Mouse (Mus musculus) embryo, embryonic 9.5 days (tissue): ENCODE data around the gene Mlkl.
"Not testable (repeated sequence)": the region's sequence is repeated elsewhere in the genome, so short reads cannot be mapped to it uniquely, and the experiment has no call there.

Experiments used
- DNase-seq: peaks from one replicate; pipeline ENCODE4 v3.0.0-alpha.2; 2017; ENCODE audit errors: extremely low spot score

The Mlkl gene

DNA sequence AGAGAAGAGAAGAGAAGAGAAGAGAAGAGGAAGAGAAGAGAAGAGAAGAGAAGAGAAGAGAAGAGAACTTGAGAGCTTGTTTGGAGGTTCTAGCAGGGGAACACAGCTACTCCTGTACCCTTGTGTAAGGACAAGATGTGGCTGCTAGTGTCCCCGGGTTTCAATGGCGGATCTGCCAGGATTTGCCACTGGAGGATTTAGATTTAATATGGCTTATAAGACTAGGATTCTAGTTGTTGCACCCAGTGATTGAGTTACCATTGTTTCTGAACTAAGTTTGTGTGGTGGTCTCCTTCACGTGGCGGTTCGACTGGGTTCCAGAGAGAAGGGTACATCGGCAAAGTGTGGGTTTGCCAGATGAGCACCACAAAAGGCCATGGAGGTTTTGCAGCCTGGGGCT lies 24.0 kb downstream of the Mlkl start:
- DNase-seq = not testable (repeated sequence)

DNA sequence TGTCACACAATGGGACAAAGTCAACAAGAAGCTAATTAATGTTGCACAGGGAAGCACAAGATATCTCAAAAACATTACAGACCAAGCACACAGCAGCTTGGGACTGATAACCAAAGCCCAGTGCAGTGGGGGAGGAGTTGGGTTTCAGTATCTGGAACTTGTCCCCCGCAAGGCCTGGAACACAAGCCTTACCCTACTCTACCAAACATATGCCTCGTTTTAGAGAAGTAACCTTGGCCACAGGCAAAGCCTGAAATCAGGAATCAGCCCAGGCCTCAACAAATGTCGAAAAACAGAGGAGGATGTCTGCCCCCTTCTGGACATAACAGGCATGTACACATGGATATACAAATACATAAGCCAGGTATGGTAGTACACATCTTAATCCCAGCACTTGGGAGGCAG lies 25.2 kb downstream of the Mlkl start:
- no peak for DNase-seq

DNA sequence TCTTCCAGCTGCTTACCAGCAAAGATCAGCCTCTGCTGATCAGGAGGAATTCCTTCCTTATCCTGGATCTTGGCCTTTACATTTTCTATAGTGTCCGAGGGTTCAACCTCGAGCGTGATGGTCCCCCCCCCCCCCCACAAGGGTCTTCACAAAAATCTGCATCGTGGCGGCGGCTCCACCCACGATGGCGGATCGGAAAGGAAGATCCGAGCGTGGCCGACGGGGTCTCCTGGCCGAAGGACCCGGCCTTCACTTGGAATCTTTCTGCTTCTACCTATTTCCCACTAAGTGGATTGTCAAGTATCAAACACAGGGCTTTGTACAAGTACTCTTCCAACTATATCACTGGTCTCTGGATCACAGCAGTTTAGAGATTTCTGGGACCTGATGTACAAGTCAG lies 28.0 kb downstream of the Mlkl start:
- not testable (repeated sequence) for DNase-seq

DNA sequence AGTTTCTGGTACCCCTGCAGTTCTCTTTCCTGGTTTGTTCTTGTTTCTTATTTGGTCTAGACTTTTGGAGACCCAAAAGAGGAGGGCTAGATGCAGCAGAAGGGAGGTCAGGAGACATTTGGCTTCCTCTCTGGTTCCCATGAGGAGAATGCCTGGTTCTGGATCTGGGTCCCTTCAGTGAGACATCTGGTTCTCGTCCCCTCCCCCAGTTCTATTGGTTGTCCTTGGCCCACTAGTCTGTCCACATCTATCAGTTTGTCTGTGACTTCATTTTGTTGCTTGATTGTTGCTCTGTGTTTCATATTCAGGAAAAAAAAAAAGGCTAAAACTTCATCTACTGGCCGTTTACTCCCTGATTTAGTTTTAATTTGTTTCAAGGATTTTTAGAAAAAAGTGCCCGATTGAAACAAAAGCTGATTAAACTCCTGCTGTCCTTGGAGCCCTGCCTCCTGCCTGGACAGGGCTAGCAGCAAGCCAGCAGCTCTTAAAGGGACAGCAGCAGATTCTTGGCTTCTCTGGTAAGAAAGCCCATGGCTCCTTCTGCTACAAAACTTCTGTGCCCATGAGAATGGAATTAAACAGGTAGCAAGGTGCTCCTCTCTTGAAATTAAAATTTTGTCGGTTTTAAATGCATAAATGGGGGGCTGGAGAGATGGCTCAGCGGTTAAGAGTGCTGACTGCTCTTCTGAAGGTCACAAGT lies 32.8 kb downstream of the Mlkl start:
- no peak for DNase-seq

DNA sequence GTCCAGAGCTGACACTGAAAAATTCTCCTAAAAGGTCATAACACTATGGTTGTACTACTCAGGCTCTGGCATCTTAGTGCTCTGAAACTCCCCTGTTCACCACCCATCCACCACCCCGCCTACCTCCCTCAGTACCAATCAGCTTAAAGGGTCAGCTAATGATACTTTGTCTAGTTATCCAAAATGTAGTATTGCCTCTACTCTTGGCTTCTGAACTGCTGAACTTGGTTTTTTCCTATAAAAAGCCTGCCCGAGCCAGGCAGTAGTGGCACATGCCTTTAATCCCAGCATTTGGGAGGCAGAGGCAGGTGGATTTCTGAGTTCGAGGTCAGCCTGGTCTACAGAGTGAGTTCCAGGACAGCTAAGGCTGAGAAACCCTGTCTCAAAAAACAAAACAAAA lies 33.6 kb downstream of the Mlkl start:
- DNase-seq = no peak

DNA sequence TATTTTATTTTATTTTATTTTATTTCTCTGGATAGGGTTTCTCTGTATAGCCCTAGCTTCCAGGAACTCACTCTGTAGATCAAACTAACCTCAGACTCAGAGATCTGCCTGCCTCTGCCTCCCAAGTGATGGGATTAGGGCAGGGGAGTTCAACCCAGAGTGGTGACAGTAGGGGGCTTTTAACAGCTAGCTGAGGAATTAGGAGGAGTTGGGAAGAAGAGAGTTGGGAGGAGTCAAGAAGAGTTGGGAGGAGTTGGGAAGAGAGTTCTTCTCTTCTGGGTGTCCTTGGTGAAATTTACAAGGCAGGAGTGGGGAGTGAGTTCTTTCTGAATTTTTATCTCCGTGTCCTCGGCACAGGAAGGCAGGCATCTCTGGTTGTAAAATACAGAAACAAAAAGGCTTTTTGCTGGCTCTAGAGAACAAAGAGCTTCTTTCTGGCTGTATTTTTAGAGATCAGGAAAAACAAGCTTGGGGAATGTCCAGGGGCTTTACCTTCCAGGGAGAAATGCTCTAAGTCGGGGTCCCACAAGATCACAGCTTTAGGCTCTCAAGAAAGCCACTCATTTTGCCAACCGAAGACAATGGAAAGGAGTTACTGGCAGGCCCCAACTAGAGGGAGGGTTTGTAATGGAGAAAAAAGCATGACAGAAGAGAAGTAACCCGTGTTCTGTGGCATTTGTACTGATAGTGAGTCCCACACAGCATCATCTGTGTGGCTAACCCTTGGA lies 34.7 kb downstream of the Mlkl start:
- DNase-seq = not testable (repeated sequence)

DNA sequence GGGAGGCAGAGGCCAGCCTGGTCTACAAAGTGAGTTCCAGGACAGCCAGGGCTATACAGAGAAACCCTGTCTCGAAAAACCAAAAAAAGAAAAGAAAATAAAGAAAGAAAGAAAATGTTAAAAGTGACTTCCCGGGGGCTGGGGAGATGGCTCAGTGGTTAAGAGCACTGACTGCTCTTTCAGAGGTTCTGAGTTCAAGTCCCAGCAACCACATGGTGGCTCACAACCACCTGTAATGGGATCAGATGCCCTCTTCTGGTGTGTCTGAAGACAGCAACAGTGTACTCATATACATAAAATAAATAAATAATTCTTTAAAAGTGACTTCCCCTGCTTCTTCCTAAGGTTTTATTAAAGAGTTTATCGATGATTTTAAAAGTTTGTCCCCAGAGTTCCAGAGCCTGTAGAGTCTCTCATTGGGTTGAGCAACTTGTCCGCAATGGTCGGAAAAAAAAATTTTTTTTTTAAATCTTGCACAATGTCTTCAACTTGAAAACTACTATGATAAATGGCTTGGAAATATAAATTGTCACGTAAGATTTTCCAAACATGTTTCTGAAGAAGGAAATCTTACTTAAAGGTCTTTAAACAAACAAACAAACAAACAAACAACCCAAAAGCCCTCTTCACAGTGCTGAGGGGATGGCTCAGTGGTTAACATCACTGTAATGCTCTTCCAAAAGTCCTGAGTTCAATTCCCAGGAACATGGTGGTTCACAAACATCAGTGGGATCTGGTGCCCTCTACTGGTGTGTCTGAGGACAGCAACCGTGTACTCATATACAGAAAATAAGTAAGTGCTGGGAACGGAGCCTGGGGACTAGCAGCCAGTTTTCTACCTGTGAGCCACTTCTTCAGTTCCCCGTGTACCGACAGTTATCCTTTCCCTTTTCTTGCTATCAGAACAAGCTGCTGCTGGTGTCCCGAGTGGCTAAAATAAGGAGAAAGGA lies 37.1 kb downstream of the Mlkl start:
- no peak for DNase-seq

DNA sequence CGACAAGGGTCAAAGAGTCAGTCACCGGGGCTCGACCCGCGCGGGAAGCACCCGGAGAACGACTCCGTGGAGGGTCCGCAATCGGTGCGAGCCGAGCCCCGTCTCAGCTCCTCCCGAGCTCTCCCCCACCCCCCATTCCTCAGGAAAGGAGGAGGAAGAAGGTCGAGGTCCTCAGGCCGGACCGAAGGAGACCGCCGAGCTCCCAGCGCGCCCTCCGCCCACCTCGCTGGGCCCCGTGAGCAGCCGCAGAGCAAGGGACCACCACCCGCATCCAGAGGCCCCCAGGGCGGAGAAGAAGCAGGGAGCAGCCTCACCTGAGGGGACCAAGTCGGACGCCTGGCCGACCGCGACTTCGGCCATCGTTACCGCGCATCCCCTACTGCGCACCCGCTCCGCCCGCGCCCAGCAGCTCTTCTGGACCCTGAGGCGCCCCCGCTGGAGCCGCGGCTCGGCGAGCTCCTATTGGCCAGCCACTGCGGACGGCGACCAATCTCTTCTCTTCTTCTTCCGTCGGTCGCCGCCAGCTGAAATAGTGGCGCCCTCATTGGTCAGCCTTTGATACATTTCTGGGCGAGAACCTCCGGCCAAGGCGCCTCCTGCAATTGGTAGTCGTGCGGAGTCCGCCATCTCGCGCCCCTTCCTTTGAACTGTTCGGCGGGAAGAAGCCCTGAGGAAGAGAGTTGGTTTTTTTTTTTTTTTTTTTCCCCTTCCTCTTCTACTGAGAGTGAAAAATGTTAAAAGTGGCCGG lies 38.0 kb downstream of the Mlkl start, which contains the start of gene Rfwd3:
Gene Rfwd3 (minus strand): TSS at position 402 of the 748 bp plus-strand sequence.
- peak; percentile 95 for DNase-seq

DNA sequence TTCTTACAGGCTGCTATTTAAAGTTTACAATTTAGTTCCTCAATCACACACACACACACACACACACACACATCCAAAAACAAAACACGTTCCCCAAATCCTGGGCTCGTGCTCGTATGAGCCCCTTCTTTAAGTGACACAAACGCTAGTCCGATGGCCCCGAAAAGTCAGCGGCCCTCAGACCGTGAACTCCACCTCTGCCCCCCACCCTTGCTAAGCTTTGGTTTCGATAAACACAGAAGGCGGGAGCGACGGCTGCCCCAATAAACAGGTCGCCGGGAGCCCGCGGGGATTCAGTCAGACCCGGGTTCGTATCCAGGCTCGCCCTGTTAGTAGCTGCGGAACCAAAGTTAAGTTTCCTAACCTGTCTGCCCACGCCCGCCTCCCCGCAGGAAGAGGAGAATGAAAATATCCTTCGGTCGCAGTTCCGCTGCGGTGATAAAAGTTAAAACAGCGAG lies 38.6 kb downstream of the Mlkl start:
- peak; percentile 75 for DNase-seq

DNA sequence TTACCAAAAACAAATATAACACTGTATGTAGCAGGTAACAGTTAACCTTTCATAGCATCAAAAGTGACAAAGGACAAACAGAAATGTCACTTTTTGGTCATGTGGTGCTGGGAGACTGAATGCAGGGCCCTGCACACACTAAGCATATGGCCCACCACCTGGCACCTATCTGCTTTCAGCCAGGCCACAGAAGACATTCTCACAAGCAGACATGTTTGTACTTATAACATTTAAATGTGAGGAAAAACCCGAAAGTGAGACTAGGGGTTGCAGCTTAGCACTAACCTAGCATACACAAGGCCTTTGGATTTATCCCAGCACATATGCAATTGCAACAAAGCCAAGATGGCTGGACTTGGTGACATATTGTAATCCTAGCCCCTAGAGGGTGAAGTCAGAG lies 40.0 kb downstream of the Mlkl start:
- no peak for DNase-seq

DNA sequence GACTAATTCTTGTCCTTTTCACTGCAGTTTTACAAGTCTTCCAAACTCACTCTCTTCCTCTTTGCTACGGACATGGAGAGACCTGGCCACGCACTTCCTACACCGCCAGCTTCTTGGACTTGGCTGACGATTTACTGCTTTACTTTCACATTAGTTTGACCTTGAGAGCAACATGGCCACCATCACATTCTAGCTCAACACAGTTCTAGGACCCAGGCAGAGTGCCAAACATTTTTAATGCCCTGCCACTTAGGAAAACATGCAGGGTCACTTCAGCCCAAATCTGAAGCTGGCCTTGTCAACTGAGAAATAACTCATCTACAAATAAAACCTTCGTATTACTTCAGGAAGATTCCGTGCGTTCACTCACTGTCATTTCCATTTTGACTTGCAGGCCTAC lies 46.2 kb downstream of the Mlkl start:
- no peak for DNase-seq

DNA sequence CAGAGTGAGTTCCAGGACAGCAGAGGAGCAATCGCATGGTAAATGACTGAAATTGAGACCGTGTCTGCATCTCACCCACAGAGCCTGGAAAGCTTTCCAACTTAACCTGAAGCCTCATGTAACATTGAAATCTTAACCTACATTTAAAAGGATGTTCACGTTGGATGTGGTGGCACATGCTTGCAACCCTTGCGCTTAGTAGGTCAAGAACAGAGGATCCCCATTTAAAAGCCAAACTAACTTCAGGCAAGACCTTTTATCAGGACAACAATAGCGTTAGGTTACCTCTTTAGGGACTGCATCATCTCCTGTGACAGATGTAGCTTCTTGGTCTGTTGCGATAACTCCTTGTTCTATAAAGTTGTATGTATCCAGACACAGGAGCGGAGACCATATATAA lies 47.4 kb downstream of the Mlkl start:
- no peak for DNase-seq

DNA sequence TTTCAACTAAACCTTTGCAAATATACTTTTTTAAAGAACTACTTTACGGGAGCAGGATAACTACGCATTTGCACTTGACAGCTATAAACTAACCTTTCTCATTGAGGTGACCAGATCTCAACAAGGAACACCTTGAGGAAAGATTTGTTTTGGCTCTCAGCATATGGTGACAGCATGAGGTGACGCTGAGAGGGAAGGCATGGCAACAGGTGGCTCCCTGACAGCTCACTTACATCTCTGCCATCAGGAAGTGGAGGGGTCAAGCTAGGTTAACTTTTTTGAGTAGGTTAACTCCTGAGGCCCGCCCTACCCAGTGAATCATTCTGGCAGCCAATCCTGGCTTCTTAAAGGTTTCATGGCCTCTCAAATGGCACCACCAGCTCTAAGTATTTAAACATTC lies 52.4 kb downstream of the Mlkl start:
- DNase-seq = no peak

DNA sequence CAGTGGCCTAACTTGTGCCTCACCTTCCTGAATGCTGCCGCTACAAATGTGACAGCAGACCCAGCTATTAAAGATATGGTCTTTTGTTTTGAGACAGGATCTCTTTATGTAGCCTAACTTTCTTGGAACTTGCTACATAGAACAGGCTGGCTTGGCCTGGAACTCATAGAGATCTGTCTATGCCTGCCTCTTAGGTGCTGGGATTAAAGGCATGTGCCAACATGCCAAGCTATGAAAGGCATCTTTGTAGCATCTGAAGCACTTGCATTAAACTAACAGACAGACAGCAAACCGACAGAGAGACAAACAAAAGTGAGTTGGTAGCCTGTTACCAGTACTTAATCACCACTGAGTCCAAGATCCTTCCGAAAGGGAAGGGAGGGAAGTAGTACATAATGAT lies 55.9 kb downstream of the Mlkl start:
- no peak for DNase-seq

DNA sequence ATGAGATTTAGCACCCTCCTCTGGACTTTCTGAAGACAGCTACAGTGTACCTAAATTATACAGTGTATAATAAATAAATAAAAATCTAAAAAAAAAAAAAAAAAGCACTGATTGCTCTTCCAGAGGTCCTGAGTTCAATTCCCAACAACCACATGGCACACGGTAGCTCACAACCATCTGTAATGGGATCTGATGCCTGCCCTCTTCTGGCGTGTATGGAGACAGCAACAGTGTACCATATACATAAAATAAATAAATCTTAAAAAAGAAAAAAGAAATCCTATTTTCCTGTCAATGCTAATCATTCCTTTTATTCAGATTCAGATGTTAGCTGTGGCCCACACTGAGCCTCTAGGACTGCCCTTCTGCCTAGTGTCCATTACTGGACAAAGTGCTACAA lies 69.7 kb downstream of the Mlkl start:
- no peak for DNase-seq

DNA sequence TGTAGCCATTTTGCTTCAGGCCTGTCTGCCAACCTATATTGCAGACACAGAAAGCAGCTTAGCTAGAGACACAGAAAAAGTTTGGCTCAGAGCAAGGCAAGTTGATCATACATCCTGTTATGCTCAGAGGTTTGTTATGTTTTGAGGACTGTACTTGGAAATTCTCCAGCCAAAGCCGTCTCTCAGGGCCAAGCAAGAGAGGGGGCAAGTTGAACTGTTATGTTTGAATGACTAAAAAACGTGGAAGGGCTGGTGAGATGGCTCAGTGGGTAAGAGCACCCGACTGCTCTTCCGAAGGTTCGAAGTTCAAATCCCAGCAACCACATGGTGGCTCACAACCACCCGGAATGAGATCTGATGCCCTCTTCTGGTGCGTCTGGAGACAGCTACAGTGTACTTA lies 71.8 kb downstream of the Mlkl start:
- DNase-seq = not testable (repeated sequence)

DNA sequence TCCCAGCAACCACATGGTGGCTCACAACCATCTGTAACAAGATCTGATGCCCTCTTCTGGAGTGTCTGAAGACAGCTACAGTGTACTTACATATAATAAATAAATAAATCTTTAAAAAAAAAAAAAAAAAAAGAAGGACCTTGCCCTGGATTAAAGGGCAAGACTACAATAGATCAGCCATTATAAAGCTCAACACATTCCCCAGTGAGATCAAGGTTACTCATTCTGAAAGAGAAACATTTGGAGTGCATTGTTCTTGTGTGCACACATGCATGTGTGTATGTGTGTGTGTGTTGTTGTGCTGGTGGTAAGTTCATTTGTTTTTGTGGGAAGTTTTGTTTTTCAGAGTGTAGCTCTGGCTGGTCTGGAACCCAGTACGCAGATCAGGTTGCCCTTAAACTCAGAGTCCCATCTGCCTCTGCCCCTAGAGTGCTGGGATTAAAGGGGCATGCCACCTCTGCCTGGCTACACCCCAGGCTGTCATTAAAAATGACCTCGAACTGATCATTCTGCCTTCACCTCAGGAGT lies 73.2 kb downstream of the Mlkl start:
- no peak for DNase-seq

DNA sequence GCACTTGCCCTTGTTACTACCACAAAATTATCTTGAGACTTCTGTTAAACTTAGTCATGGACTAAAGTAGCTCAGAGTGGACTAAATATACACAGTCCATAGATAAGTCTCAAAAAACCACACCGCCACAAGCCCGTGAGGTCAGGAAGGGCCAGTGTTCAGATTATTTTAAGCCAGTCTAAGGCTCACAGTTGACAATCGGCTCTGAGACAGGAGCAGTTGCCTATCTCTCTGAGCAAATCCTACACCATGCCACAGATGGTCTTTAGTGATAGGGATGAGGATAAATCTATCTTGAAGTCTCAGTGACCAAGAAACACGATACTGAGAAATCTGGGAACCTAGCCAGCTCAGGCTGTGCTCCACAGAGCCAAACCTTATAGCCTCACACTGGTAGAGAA lies 76.0 kb downstream of the Mlkl start:
- no peak for DNase-seq
